Mouse (Mus musculus): ENCODE measurements around the gene Scgb3a1.

Gene Scgb3a1

DNA sequence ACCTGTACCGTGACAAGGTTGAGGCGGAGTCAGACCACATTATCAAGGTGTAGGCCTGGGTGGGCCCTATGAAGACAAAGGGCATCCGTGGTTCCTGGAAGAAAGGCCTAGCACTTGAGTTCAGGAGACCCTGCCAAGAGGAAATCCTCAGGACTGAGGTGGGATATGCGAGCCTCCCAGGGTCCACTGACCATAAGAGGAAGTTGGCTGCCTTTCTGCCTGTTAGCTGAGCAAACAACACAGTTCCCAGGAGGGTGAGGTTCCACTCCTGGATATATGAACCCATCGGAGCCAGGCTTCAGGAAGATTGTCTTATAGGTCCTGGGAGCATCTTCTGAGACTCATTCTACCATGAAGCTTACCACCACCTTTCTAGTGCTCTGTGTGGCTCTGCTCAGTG, at the start of gene Scgb3a1:
Scgb3a1 (plus strand) TSS at position 301 of the 400 bp plus-strand sequence.
- DNase-seq (ENCODE audit: low read depth, low spot score) = no peak

GRCm38 (mm10) chr11:49615856-49616725, 47.3 kb upstream of the Scgb3a1 start:
- DNase-seq (ENCODE audit: low read depth, low spot score) = peak; percentile 80

DNA sequence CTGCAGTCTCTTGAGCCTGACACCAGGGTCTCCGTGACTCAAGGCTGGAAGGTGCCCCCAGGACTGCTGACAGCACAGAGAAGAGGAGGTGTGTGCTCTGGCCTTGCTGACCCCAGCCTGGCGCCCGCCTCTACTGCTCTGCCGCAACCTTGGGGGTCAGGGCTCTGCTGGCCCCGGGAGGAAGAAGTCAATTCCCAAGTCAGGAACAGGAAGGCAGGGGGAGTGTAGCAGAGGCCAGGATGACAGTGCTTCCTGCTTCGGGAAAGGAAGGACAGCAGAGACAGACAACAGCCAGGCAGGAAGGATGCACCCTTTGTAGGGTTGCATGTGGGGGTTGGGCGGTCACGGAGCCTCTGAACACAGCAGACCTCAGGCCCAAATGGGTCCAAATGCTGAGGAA, 44.9 kb upstream of the Scgb3a1 start:
- no peak for DNase-seq (ENCODE audit: low read depth, low spot score)

DNA sequence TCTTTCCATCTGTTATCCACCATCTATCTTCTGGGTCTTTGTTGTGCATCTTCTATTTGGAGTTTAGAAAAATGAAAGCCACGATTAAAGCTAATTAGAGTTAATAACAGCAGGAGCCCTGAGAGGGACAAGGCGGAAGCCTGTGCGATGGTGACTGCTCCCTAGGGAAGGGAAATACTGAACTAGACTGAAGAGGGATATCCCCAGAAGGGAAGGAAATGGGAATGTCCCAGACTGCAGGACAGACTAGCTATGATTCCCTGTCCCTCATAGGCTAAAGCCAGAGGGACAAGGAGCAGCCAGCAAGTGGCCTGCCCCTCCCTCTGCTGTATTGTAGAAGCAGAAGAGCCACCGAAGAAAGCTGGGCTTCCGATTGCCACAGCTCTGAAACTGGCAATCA, 41.5 kb upstream of the Scgb3a1 start:
- DNase-seq (ENCODE audit: low read depth, low spot score) = no peak

- DNase-seq (ENCODE audit: low read depth, low spot score) = no peak
Measured at GRCm38 (mm10) chr11:49624156-49624555, 39.3 kb upstream of the Scgb3a1 start.

DNA sequence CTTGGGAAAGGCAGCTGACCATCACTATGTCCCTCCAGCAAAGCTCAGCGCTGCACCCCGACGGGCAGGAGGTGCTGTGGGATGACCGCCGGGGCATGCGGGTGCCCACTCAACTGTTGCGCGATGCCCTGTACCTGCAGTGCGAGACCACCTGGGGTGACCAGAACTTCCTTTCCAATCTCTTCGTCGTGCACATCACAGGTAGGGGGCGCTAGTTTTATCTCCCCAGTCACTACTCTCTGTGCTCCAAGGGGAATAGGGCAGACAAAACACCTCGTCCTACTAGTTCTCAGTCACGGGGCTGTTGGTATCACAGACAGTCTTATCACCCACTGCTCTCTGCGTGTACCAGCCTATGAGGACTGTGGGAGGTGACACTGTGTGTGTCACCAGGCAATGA, 37.5 kb upstream of the Scgb3a1 start:
- DNase-seq (ENCODE audit: low read depth, low spot score) = no peak

DNA sequence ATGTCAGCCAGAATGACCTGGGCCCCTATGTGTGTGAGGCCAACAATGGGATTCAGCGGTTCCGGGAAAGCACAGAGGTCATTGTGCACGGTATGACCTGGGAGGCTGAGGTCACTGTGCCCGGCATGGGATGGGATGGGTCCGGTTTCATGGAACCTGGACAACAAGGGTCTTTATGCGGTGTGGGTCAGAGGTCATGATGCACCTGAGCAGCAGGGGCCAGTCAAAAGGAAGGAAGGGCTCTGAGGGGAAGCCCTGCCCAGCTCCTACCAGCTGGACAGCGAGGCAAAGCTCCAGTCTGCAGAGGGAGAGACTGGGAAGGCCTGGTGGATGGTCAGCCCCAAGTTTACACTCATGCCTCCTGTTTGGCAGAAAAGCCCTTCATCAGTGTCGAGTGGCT, 36.7 kb upstream of the Scgb3a1 start:
- no peak for DNase-seq (ENCODE audit: low read depth, low spot score)

DNA sequence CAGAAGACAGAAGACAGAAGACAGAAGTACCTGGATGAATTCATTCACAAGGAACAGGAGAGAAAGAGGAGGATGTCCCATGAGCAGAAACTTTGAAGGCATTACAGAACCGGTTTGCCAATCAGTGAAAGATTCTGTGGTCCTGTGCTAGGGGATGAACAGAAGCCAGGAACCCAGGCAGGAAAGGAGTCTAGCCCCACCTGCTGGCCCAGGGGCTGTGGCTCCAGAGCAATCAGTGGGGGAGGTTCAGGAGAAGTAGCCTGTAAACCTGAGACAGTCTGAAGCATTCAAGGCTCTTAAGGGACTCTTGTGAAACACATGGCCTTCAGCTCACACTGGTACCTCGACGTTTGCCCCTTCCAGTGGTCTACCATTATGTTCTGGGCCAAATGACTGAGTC, 32.3 kb upstream of the Scgb3a1 start:
- peak; percentile 16 for DNase-seq (ENCODE audit: low read depth, low spot score)

DNA sequence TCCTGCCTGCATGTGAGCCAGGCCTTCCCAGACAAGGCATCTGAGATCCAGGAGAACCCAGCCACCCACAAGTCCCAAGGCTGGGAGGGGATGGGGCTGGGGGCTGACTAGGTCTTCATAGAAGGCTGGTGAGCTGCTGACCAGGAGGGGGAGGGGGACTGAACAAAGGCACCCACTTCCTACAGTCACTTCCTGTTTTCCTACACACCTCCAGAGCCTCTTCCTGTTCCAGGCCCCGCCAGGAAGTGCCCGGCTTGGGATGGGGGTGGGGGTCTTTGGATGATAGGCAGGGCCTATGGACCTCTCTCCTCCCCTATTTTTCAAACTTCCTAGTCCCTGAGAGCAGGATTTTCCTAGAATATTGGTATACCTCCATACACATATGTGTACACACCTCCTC, 31.2 kb upstream of the Scgb3a1 start:
- DNase-seq (ENCODE audit: low read depth, low spot score) = no peak

DNA sequence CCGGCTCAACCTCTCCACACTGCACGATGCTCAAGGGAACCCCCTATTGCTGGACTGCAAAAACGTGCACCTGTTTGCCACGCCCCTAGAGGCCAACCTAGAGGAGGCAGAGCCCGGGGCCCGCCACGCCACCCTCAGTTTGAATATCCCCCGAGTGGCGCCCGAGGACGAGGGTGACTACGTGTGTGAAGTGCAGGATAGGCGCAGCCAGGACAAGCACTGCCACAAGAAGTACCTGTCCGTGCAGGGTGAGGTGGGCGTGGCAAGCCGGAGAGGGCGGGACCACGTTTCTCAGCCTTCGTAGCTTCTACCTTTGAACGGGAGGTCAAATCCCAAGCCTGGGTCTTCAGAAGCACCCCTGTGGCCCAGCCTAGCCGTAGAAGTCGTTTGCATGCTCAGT, 29.3 kb upstream of the Scgb3a1 start:
- DNase-seq (ENCODE audit: low read depth, low spot score) = no peak

DNA sequence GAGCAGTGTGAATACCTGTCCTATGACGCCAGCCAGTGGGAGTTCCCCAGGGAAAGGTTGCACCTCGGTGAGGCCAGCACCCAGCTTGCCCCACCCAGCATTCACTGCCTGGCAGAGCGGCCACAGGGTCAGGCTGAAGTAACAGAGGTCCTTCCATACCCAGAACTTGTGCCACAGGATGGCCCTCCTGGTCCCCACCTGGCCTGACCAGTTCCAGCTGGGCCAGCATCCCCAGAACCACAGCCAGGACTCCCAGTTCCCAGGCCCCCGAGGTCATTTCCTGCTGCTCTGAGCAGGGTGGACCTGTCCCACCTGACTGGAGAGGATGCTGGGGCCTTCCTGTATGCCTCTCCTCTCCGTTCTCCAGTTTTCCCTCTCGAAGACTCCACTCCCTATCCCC, 27.7 kb upstream of the Scgb3a1 start:
- no peak for DNase-seq (ENCODE audit: low read depth, low spot score)

DNA sequence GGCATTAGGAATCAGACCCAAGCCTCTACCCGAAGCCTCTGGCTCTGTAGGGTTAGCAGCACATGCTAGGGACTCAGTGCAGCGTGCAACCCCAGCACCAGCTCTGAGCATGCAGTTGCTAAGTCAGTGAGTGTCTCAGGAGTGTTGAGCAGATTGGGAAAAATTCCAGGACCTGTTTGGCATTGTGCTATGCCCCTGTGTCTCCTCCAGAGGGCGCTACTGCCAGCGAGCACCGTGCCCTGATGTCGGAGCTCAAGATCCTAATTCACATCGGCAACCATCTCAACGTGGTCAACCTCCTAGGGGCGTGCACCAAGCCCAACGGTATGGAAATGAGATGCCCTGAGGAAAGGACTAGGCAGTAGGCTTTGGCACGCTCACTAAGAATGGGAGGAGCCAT, 27.0 kb upstream of the Scgb3a1 start:
- DNase-seq (ENCODE audit: low read depth, low spot score) = no peak

- no peak for DNase-seq (ENCODE audit: low read depth, low spot score)
Measured at GRCm38 (mm10) chr11:49645677-49646076, 17.7 kb upstream of the Scgb3a1 start.

DNA sequence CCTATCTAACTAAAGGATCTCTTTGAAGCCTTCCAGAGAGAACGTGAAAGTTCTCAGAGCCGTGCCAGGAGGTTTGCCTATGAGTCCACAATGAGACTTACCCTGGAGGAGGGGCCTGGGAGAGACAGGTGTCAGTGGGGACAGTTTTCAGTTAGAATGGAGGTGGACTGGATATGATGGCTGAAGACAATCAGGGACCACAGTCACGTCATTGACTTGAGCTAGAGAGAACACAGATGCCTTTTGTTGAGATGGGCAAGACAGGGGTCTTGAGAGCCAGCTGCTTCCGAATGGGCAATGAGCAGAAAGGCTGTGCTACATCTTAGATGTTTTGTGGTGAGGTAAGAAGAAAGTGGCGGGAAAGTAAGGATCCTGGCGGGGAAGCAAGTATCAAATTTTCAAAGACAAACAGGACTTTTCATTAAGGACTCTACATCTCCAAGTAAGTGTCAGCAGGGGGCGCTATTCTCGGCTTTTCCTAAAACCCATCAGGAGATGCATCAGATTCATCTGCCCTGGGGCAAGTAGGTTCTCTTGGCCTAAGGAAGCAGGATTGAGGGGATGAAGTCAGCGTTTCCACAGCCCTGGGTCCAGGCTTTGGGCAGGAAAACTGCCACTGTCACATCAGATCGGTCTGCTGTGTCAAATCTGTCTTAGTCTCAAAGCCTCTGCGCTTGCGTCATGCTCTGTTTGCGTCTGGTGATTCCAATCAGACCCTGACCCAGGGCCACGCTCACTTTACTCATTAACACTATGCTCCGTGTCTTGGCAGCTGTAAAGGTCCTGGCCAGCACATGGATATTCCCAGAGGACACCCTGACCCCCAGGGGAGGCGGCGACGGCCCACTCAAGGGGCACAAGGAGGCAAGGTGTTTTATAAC, 13.1 kb upstream of the Scgb3a1 start:
- peak; percentile 70 for DNase-seq (ENCODE audit: low read depth, low spot score)

DNA sequence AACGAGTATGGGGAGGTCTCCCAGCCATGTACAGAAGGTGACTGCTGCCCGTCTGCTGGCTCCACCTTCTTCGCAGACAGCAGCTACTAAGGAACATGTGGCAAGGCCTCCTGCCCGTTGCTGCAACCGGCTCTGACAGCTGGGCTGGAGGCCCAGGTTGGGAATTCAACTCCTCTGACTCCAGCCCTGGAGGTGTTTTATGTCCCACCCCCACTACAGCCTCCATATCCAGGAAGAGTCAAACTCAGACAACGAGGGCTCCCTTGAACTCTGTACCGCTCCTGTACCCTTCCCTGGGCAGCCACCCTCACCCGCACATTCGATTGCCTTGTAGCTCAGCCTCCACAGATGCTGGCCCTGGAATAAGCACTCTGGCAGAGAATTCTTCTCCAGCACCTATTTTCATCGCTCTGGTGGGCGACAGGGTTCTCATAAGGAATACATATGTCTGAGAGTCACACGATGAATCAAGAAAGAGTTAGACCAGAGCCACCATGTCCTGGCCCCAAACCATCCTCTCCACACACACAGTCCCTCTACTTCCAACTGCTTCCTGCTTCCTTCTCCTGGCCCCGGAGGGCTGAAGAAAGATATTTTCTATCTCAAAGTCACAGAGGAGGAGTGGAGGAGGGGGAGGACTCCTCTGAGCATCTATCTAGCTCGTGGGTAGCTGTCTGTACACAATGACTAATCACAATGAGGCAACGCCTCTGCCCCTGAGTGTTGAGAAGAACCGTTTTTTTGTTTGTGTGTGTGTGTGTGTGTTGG, 12.2 kb upstream of the Scgb3a1 start:
- DNase-seq (ENCODE audit: low read depth, low spot score) = peak; percentile 27

GRCm38 (mm10) chr11:49651762-49652322, 11.6 kb upstream of the Scgb3a1 start:
- no peak for DNase-seq (ENCODE audit: low read depth, low spot score)

DNA sequence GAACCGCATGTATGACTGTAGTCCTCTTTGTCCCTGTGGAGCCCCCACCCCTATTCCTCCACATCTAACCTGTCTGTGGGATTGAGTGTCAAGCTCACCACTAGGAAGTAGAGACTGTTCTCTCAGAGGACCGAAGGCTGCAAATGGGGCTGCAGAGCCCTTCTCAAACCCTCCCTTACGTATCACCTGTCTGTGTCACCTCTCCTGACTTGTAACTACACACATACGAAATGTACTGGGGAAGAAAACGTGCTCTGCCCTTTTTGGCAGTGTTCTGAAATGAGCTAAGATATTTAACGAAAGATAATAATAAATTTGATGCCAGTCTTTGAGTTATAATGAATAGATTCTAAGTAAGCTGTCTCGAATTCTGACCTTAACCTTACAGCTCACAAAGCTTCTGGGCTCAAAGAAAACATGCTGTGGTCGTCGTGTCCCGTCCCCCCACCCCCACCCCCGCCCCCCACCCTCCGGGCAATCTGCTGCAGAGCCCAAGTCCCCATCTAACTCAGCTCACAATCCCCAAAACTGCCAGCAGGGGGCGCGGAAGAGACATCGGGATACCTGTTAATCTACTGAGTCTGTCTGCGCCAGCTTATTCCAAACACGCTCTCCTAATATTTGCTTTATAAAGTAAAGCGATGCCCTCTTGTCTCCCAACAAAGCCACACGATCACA, 10.9 kb upstream of the Scgb3a1 start:
- peak; percentile 77 for DNase-seq (ENCODE audit: low read depth, low spot score)

- DNase-seq (ENCODE audit: low read depth, low spot score) = no peak
Measured at GRCm38 (mm10) chr11:49653079-49653408, 10.4 kb upstream of the Scgb3a1 start.

- no peak for DNase-seq (ENCODE audit: low read depth, low spot score)
Measured at GRCm38 (mm10) chr11:49654651-49655050, 8.8 kb upstream of the Scgb3a1 start.

DNA sequence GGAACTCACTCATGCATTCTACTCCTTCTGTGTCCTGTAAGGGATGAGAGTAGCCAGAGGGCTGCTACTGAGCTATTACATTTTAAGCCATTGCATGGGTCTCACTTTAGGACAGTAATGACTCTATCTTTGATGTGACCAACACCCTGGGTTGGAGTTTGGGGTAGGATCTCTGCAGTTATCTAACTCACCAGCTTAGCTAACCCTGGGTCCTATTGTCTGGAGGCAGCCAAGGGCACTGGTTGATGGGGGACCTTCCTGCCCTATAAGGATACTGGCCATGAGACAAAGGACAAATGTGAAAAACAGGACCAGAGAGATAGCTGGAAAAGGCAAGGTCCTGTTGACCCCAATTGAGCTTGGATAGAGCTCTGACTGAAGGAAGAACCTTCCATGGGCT, 7.9 kb upstream of the Scgb3a1 start:
- DNase-seq (ENCODE audit: low read depth, low spot score) = no peak

DNA sequence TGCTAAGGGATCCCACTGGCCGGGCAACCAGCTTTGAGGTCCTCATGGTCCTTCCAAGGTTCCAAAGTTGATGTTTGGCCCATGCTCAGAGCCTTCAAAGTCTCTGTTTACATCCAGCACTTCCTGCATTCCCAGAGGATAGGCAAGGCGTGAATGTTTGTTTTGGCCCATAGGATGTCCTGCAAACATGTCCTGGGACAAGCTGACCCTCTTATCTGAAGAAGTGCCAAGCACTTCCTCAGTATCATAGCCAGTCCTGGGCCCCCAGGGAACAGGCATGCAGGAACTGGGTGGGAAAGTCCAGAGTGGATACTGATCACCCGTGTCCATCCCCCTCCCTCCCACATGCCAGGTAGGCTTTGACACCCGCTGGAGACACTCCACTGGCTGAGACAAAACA, 5.3 kb upstream of the Scgb3a1 start:
- no peak for DNase-seq (ENCODE audit: low read depth, low spot score)

All from 3T3-L1 (cell line).